Mouse (Mus musculus) v-Abl transformed pro-B cells (cell line): ENCODE results near the gene Fndc3b.

ENCODE experiments used
- in situ Hi-C, 2 experiments: fragments of 400-800 bp; cut with MboI; formaldehyde crosslinking; loops; one replicate each; pipeline ENCODE4 v1.15.1; 2025; ENCODE audit not compliant: unreplicated experiment in 2 of 2

The Fndc3b gene

GRCm38 (mm10) chr3:27626301-27626700 lies 84.8 kb downstream of the Fndc3b start:
- in situ Hi-C loops, result no loop called here

GRCm38 (mm10) chr3:27625592-27625985 lies 85.5 kb downstream of the Fndc3b start:
- in situ Hi-C loops, result no loop called here

- in situ Hi-C loops, result no loop called here
Observed at GRCm38 (mm10) chr3:27624974-27625591, 86.0 kb downstream of the Fndc3b start.

- in situ Hi-C loops, result no loop called here
Observed at GRCm38 (mm10) chr3:27622451-27622850, 88.7 kb downstream of the Fndc3b start.

- in situ Hi-C loops, result no loop called here
Observed at GRCm38 (mm10) chr3:27621176-27621575, 89.9 kb downstream of the Fndc3b start.

- in situ Hi-C loops, result no loop called here
Observed at GRCm38 (mm10) chr3:27617733-27618132, 93.4 kb downstream of the Fndc3b start.

GRCm38 (mm10) chr3:27617237-27617499 lies 93.9 kb downstream of the Fndc3b start:
- in situ Hi-C loops, result no loop called here

- in situ Hi-C loops, result no loop called here
Observed at GRCm38 (mm10) chr3:27616421-27617236, 94.5 kb downstream of the Fndc3b start.

- in situ Hi-C loops, result no loop called here
Observed at GRCm38 (mm10) chr3:27615479-27615878, 95.6 kb downstream of the Fndc3b start.

- in situ Hi-C loops, result no loop called here
Observed at GRCm38 (mm10) chr3:27613828-27614227, 97.3 kb downstream of the Fndc3b start.

- in situ Hi-C loops, result no loop called here
Observed at GRCm38 (mm10) chr3:27613011-27613410, 98.1 kb downstream of the Fndc3b start.

GRCm38 (mm10) chr3:27611986-27612385 lies 99.1 kb downstream of the Fndc3b start:
- in situ Hi-C loops, result no loop called here

GRCm38 (mm10) chr3:27610547-27610946 lies 100.6 kb downstream of the Fndc3b start:
- in situ Hi-C loops, result no loop called here

- in situ Hi-C loops, result no loop called here
Observed at GRCm38 (mm10) chr3:27610089-27610488, 101.0 kb downstream of the Fndc3b start.

GRCm38 (mm10) chr3:27607796-27608151 lies 103.3 kb downstream of the Fndc3b start:
- in situ Hi-C loops, result no loop called here

GRCm38 (mm10) chr3:27607081-27607795 lies 103.9 kb downstream of the Fndc3b start:
- in situ Hi-C loops, result no loop called here

- in situ Hi-C loops, result no loop called here
Observed at GRCm38 (mm10) chr3:27606626-27607025, 104.5 kb downstream of the Fndc3b start.

- in situ Hi-C loops, result no loop called here
Observed at GRCm38 (mm10) chr3:27605613-27606012, 105.5 kb downstream of the Fndc3b start.

GRCm38 (mm10) chr3:27605081-27605480 lies 106.0 kb downstream of the Fndc3b start:
- in situ Hi-C loops, result no loop called here

GRCm38 (mm10) chr3:27604629-27605028 lies 106.5 kb downstream of the Fndc3b start:
- in situ Hi-C loops, result no loop called here

- in situ Hi-C loops, result no loop called here
Observed at GRCm38 (mm10) chr3:27603905-27604620, 107.0 kb downstream of the Fndc3b start.
